Mouse (Mus musculus): Measurements from ENCODE around the gene Abr.

GRCm38 (mm10) chr11:76487024-76487423 lies 135.1 kb downstream of the Abr start:
- TF ChIP-seq CTCF (IDR thresholded peaks at IDR 0.05; ENCODE audit: borderline replicate concordance, insufficient read depth, low read length) = no peak
- TF ChIP-seq POLR2A (IDR thresholded peaks at IDR 0.05; ENCODE audit: low read depth, low read length) = no peak
